Mouse (Mus musculus) neural tube, embryonic 14.5 days (tissue): ENCODE results near the gene Napsa. TPM values are rescaled to one million over a fixed set of nuclear protein-coding genes. Genes with fewer than 3 reads are reported as not detected.

Source experiments
- ATAC-seq: fragments of 200-750 bp; cut with Nextera tagmentation; 2 replicates; pipeline ENCODE4 v1.8.0; 2017; ENCODE audit warnings: low read depth, mild to moderate bottlenecking, moderate TSS enrichment, moderate library complexity
- H3K27ac ChIP-seq: fragments of 300-500 bp; sonication (generic); 2 replicates; pipeline ENCODE4 v1.5.1; 2014; ENCODE audit warnings: low read depth, mild to moderate bottlenecking, control low read depth, low read length, moderate library complexity, mixed read lengths
- H3K27me3 ChIP-seq: fragments of 300-500 bp; sonication (generic); 2 replicates; pipeline ENCODE4 v1.6.1; 2014; ENCODE audit warnings: low read length; ENCODE audit not compliant: control insufficient read depth, insufficient read depth
- H3K36me3 ChIP-seq: fragments of 300-500 bp; sonication (generic); 2 replicates; pipeline ENCODE4 v1.6.1; 2014; ENCODE audit warnings: low read length, mixed read lengths; ENCODE audit not compliant: control insufficient read depth, insufficient read depth
- H3K4me1 ChIP-seq: fragments of 300-500 bp; sonication (generic); 2 replicates; pipeline ENCODE4 v1.6.1; 2014; ENCODE audit warnings: low read length; ENCODE audit not compliant: control insufficient read depth, insufficient read depth
- H3K4me2 ChIP-seq: fragments of 300-500 bp; sonication (generic); 2 replicates; pipeline ENCODE4 v1.6.1; 2014; ENCODE audit warnings: mild to moderate bottlenecking, low read depth, low read length, control low read depth
- H3K4me3 ChIP-seq: fragments of 300-500 bp; sonication (generic); 2 replicates; pipeline ENCODE4 v1.5.1; 2014; ENCODE audit warnings: low read depth, low read length, control low read depth, mixed read lengths
- H3K9ac ChIP-seq: fragments of 300-500 bp; sonication (generic); replicated peaks from 2 replicates; pipeline ENCODE4 v1.6.1; 2014; ENCODE audit warnings: low read depth, mild to moderate bottlenecking, control low read depth, low read length, mixed read lengths
- H3K9me3 ChIP-seq: fragments of 300-500 bp; sonication (generic); 2 replicates; pipeline ENCODE4 v1.6.1; 2016; ENCODE audit warnings: low read length; ENCODE audit not compliant: control insufficient read depth
- WGBS: fragments of 180-500 bp; shearing (Covaris S2); extraction: QIAGEN DNeasy Blood & Tissue Kit; methylation state at CpG from one replicate; pipeline ENCODE4 v1.1.7; 2014; 5-methylcytosine and 5-hydroxymethylcytosine counted together
- polyA plus RNA-seq: library from polyadenylated mRNA; unstranded; fragments of >200 nt; fragmentation: Nextera tagmentation; extraction: Ambion mirVana; gene quantifications from 2 replicates; pipeline ENCODE4 v1.2.1, GENCODE M21; 2014

Napsa gene
- polyA plus RNA-seq, 1 experiment from 2014 or later = 0.82 TPM

DNA sequence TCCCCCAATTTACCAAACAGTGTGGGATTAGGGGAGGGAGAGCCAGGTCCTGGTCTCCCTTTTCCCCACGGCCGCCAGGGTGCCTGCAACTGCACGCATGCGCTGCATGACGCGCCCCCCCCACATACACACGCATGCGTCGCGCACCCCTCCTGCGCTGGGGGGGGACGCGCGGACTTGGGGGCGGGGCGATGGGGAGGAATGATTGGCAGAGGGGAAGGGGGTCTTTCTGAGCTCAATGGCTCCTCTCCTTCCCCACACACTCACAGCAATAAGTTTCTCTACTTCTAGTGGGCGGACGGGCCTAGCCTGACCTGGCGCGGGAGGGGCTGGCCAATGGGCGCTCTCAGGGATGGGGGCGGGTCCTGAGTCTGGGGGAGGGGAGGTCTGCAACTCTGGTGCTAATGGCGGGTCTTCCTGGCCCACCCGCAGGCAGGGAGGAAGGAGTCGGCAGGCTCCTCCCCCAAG is 32.0 kb downstream of the Napsa start:
- Histone ChIP-seq H3K36me3 (no peaks in the 10 kb centered on the region), H3K27ac (no peak overlapping the region), H3K4me2 (peak overlapping the region; percentile 44), H3K4me3 (peak overlapping the region; percentile 14; the same call in 1 of the 2 replicates), H3K27me3 (peaks cover 12% of the 10 kb centered on the region; the same call in 1 of the 2 replicates), H3K9ac (0 out of 2 replicates have a peak overlapping the region, but pooled peaks have one; percentile 1), H3K9me3 (no peaks in the 10 kb centered on the region), H3K4me1 (0 out of 2 replicates have a peak, but pooled peaks cover 5% of the 10 kb centered on the region)
- peak; percentile 70 for ATAC-seq
- 1% methylated on average over 16 of the region's 25 CpGs for WGBS

DNA sequence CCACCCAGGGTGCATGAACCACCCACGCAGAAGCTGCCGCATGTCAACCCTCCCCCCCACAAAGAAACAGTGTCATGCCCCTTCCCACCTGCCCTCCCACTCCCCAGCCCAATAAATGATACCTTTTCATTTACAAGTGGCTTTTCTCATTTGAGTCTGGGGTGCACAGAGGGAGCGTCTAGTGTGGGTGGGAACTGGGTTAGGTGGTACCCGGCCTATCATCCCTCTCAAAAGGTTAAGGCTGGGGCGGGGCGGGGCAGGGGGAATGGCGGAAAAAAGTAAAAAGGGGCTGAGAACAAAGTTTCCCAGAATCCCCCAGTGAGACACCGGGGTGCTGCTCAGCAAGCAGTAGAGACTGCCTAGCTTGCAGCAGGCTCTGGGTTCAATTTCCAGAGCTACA is 32.4 kb downstream of the Napsa start:
- no peak; the same call in 1 of the 2 replicates for ATAC-seq

DNA sequence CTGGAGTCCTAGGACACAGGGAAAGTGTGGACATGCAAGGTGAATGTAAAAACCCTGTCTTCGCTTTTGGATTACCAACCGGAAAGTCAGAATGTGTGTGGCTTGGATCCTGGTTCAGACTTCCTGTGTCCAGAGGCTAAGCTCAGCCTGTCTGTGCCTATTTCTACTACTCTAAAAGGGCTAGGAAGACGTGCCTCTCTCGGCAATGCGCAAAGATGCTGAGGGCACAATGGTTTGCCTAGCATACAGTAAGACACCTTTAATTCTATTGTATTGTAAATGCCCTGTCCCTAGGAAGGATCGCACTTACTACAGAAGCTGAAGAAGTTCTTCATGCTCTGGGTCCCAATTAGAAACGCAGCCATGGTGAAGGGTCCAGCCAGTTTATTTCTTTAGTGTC is 33.3 kb downstream of the Napsa start:
- Histone ChIP-seq H3K4me3 (no peak overlapping the region), H3K9ac (no peak overlapping the region), H3K4me1 (0 out of 2 replicates have a peak, but pooled peaks cover 5% of the 10 kb centered on the region), H3K36me3 (no peaks in the 10 kb centered on the region), H3K4me2 (no peak overlapping the region), H3K27me3 (peaks cover 12% of the 10 kb centered on the region; the same call in 1 of the 2 replicates), H3K9me3 (no peaks in the 10 kb centered on the region), H3K27ac (no peak overlapping the region)
- 40% methylated on average over 7 of the region's 7 CpGs for WGBS
- no peak for ATAC-seq

More for the DNA sequence above, 32.4 kb downstream of the Napsa start:
- H3K9ac ChIP-seq = 0 out of 2 replicates have a peak overlapping the region, but pooled peaks have one; percentile 1
- H3K27ac ChIP-seq = no peak overlapping the region
- peak overlapping the region; percentile 14; the same call in 1 of the 2 replicates for H3K4me3 ChIP-seq
- H3K36me3 ChIP-seq = no peaks in the 10 kb centered on the region
- WGBS = under 1% methylated on average over 8 of the region's 8 CpGs
- H3K27me3 ChIP-seq = peaks cover 12% of the 10 kb centered on the region; the same call in 1 of the 2 replicates
- 0 out of 2 replicates have a peak, but pooled peaks cover 5% of the 10 kb centered on the region for H3K4me1 ChIP-seq
- peak overlapping the region; percentile 44 for H3K4me2 ChIP-seq
- H3K9me3 ChIP-seq = no peaks in the 10 kb centered on the region

DNA sequence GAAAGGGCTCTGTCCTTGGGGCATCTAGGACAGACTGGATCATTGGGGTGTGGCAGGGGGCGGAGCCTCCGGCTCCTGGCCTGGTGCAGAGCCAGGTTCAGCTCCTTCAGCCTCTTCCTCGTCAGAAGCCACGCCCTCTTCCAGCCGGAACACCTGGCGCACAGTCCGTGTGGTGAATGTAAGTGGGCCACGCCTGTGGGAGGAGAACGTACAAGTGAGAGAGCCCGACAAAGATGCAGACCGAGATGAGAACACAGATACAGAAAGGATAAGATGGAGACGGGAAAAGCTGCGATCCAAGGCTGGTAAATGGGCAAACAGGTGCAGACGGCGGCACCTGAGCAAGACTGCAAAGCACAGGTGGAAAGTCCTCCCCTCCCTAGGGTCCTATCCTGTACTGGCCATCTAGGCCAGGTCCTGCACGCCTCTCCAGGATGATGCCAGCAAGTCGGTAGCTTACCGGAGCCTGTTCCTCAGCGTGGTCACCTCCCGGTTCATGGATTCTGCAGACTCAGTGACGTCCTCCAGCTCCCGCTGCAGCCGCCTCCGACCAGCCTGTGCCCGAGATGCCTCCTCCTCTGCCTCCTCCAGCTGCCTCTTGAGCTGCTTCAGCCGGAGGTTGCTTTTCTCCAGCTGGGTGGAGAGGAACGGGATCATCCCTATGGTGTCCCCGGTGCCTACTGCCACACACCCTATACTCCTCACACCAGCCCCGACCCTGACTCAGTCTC is 34.2 kb downstream of the Napsa start:
- H3K9ac ChIP-seq = no peak overlapping the region
- no peak overlapping the region for H3K27ac ChIP-seq

DNA sequence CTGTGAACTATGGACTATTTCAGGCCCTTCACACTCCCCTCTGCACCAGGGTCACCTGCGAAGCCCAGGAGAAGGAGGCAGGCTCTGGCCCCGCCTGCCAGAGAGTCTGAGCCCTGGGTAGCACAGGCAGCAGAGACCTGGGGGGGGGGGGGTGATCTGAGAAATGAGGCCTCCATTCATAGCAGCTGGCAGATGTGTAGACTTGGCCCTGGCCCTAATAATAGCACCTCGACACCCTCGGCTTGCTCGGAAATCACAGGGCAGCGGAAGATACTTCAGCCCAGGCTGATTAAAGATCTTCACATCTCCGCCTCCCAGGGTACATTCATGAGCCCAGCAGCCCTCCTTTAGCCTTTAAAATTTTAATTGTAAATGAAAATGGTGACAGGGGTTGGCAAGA is 40.0 kb downstream of the Napsa start:
- WGBS = 75% methylated on average over 7 of the region's 7 CpGs

More for the DNA sequence above, 34.2 kb downstream of the Napsa start:
- WGBS = 8% methylated on average over 29 of the region's 29 CpGs
- H3K4me1 ChIP-seq = 0 out of 2 replicates have a peak, but pooled peaks cover 5% of the 10 kb centered on the region
- H3K9me3 ChIP-seq = no peaks in the 10 kb centered on the region
- peaks cover 12% of the 10 kb centered on the region; the same call in 1 of the 2 replicates for H3K27me3 ChIP-seq
- H3K4me3 ChIP-seq = no peak overlapping the region
- no peak overlapping the region for H3K4me2 ChIP-seq
- no peak for ATAC-seq
- H3K36me3 ChIP-seq = no peaks in the 10 kb centered on the region

DNA sequence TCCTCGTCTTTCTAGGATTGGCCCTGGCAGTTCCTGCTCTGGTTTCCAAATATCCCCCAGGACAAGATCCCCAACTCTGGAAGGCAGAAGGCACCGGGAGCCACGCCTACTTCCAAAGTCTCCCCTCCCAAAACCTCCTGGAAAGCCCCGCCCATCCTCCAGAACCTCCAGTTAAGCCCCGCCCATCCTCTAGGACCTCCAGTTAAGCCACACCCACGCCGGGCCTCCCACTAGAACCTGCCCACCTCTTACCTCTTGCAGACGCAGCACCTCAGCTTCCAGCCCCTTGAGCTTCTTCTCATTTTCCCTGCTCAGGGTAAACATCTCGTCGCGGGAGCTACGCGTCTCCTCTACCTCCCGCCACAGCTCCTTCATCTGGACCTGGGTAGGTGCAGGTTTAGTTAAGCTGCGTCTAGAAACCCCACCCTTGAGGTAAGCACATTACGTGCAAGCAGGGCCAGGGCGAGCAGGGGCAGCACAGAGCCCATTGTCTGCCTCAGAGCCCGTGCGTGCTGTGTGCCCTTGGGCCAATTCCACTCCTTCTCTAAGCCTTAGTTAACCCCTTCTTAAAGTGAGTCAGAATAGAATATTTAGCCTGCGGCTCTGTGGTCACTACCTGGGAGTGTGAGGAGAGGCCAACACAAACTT is 42.0 kb downstream of the Napsa start:
- no peaks in the 10 kb centered on the region for H3K36me3 ChIP-seq
- no peaks in the 10 kb centered on the region for H3K4me1 ChIP-seq
- ATAC-seq = no peak
- H3K9ac ChIP-seq = no peak overlapping the region
- H3K27ac ChIP-seq = no peak overlapping the region
- H3K4me3 ChIP-seq = no peak overlapping the region
- no peaks in the 10 kb centered on the region for H3K9me3 ChIP-seq
- H3K27me3 ChIP-seq = no peaks in the 10 kb centered on the region
- H3K4me2 ChIP-seq = no peak overlapping the region
- 8% methylated on average over 20 of the region's 20 CpGs for WGBS

More for the DNA sequence above, 40.0 kb downstream of the Napsa start:
- no peak overlapping the region for H3K4me3 ChIP-seq
- no peak overlapping the region for H3K27ac ChIP-seq
- ATAC-seq = no peak
- H3K36me3 ChIP-seq = no peaks in the 10 kb centered on the region
- no peak overlapping the region for H3K9ac ChIP-seq
- no peaks in the 10 kb centered on the region for H3K4me1 ChIP-seq
- H3K27me3 ChIP-seq = no peaks in the 10 kb centered on the region
- no peak overlapping the region for H3K4me2 ChIP-seq
- H3K9me3 ChIP-seq = no peaks in the 10 kb centered on the region

DNA sequence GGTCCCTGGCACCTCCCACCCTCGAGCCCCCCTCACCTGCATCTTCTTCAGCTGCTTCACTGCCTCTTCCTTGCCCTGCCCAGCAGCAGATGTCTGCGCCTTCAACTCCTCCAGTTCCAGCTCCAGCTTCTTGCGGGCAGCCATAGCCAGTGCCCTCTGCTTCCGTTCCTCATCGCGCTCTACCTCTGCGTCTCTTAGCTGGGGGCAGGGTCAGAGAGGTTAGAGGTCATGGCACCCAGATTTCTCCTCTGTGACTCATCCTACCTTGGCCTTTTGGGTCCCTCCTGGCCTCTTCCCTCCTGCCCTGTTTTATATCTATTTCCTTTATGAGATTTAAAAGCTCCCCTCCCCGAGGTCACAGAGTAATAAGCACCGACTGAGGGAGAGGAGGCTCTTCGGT is 43.1 kb downstream of the Napsa start:
- 14% methylated on average over 10 of the region's 10 CpGs for WGBS
- Histone ChIP-seq H3K4me3 (no peak overlapping the region), H3K4me2 (no peak overlapping the region), H3K27me3 (no peaks in the 10 kb centered on the region), H3K9me3 (no peaks in the 10 kb centered on the region), H3K27ac (no peak overlapping the region), H3K9ac (no peak overlapping the region), H3K4me1 (no peaks in the 10 kb centered on the region), H3K36me3 (no peaks in the 10 kb centered on the region)
- ATAC-seq = no peak

DNA sequence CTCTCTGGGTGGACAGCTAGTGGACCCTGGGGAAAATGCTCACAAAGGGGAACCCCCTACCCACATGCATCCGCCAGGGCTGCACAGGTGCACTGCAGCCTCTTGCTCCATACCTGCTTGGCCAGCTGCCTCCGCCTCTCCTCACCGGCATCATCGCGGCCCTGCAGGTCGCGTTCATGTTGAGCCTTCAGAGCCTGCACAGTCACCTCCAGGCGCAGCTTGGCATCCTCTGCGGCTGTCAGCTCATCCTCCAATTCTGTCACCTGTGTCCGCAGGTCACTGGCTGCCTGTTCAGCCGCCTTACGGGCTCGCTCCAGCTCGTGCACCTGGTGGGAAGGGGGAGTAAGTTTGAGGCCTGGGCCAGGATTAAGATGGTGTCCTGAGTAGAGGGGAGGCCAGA is 43.8 kb downstream of the Napsa start:
- Histone ChIP-seq H3K27me3 (no peaks in the 10 kb centered on the region), H3K27ac (no peak overlapping the region), H3K36me3 (no peaks in the 10 kb centered on the region), H3K4me3 (no peak overlapping the region), H3K9me3 (no peaks in the 10 kb centered on the region), H3K4me1 (no peaks in the 10 kb centered on the region), H3K9ac (no peak overlapping the region), H3K4me2 (no peak overlapping the region)
- ATAC-seq = no peak
- 85% methylated on average over 14 of the region's 14 CpGs for WGBS

DNA sequence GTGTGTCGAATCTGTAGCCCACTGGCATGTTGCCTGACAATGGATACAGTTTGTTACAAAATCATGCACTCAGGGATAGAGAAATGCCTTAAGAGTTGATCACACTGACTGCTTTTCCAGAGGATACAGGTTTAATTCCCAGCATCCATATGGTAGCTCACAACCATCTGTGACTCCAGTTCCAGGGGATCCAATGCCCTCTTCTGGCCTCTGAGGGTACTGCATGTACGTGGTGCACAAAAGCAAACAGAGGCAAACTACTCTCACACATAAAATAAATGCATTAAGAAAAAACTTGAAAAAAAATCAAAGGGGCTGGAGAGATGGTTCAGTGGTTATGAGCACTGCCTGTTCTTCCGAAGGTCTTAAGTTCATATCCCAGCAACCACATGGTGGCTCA is 44.9 kb downstream of the Napsa start:
- Histone ChIP-seq H3K9ac (no peak overlapping the region), H3K9me3 (no peaks in the 10 kb centered on the region; the same call in 1 of the 2 replicates), H3K36me3 (no peaks in the 10 kb centered on the region), H3K4me1 (no peaks in the 10 kb centered on the region), H3K27ac (no peak overlapping the region), H3K4me3 (no peak overlapping the region), H3K27me3 (no peaks in the 10 kb centered on the region), H3K4me2 (no peak overlapping the region)
- WGBS = 71% methylated on average over 3 of the region's 3 CpGs
- no peak for ATAC-seq
